Mouse (Mus musculus) 3134 (cell line): ENCODE data around the gene Adamts17.

Experiments
- DNase-seq: peaks from one replicate; pipeline ENCODE4 v3.0.0-alpha.2; 2011; ENCODE audit warnings: low spot score; ENCODE audit not compliant: insufficient read length; ENCODE audit errors: extremely low read depth

Gene Adamts17

DNA sequence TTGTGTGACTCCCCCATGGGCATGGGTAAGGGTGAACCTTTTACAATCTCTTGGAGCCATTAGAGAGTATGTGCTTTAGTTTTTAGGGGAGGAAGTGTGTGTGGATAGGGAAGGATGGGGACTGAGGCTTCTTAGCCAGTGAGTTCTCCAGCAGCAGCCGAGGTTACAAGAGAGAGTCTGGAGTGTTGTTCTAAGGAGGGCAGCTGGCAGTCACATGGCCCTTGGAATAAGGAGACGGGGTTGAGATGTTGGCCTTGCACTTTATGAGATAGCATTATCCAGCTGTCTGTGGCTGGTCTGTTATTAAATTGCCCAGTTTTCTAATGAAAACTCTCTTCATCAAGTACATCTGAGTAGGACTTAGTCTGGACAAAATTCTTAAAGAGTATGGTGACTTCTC, 4.3 kb downstream of the Adamts17 start:
- no peak for DNase-seq

DNA sequence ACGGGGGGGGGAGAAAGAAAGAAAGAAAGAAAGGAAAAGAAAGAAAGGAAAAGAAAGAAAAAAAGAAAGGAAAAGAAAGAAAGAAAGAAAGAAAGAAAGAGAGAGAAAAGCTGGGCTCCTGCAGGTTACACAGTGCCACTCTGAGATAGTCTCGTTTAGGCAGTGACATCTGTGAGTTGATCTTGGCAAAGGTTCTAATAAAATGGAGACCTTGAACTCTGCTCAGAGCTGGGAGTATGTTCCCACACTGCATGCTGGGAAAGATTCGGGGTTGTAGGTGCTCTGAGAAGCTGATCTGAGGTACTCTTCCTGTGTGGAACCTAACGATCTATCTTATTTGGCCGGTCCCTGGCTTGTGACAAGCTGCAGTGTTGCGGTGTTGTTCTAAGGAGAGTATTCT, 7.0 kb downstream of the Adamts17 start:
- DNase-seq, result no peak

DNA sequence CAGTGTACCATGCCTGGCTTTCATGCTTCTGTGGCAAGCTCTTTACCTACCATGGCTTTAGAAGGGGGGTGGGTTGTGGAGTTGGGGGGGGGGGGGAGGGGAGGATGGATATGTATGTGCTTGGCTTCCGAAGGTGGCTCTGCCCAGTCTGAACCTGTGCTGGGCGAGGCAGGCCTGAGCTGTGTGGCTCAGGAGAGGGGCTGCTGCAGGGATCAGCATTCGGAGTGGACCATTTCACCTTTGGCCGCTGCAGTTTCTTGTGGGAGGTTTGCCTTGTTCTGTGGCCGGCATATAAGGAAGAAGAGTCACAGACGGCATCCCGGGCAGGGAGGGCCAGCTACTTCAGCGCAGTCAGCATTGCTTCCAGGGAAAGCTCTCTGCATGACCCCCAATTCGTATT, 7.8 kb downstream of the Adamts17 start:
- DNase-seq, result no peak

DNA sequence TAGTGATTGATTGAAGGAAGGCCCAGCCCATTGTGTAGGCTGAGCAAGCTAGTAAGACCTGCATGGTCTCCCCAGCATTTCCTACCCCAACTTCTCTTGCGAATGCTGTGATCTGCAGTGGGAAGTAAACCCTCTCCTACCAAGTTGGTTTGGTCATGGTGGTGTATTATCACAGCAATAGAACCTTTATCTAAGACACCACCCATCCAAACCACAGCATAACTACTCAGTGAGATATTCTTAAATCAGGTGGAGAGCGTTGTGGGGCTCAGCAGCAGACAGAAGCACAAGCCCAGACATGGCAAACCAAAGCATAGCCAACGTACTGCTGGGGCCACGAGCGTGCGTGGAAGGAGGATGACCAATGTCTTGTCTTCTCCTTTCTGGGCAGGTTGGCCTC, 9.8 kb downstream of the Adamts17 start:
- DNase-seq, result no peak

DNA sequence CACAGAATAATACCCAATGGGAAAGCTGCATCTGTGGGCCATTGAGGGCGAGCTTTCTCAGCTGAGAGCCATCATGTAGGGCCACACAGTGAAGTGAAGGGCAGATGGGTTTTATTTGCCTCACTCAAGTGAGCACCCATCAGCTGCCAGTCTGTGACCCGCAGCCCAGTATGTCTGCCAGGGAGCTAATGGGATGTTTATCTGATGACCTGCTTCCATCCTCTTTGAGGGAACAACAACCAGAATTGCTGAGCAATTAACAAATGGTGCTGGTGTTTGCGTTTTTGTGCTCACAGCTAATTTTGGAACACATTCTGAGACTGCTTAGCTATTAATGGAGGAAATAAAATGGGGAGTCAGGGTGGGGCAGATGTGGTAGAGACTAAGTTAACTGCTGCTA, 12.6 kb downstream of the Adamts17 start:
- no peak for DNase-seq

DNA sequence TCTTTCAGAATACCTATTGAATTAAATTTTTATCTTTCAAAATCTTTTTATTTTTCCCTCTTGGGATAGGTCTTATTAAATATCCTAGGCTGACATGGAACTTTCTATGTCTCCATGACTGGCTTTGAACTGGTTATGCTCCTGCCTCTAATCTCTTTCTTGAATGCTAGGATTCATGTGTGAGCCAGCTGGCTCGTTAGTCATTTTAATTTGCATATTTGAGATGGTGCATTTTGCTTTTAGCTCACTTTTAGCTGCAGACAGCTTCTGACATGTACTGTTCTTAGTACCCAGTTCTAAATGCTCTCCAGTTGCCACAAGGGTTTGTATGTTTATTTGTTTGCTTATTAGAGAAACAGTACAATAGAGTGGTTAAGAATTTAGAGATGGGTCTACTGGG, 18.1 kb downstream of the Adamts17 start:
- DNase-seq, result no peak

DNA sequence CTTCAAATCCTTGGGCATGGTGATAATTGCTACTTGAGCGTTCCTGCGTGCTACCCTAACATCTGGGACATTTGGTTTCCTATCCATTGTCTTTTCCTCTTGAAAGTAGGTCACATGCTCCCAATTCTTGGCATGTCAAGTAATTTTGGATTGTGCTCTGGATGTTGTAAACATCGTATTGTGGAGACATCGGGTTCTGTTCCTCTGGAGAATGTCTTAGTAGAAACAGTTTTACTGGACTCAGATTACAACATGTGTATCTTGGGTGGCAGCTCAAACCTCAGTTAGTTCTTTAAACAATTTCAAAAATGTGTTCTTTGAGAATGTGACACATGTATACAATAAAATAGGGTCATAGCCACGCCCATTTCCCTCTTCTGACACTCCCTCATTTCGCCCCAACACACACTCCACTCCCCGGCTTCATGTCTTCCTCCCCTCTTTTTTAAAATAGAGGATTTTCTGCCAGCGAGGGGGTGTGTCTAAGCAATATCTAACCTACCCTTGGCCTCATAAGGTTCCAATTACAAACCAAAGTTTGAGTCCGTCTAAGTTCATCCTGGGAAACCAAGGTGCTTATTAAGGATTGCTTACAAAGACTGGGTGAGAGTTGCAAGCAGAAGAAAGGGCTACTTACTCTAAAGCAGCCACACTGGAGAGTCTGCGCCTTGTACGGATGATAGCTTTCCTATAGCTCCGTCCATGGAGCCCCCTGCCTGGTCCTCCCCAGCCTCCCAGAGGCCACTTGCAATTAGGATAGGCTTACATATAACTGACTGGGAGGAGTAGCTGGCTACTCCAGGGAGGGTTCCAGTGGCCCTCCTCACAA, 18.9 kb downstream of the Adamts17 start:
- DNase-seq, result no peak

DNA sequence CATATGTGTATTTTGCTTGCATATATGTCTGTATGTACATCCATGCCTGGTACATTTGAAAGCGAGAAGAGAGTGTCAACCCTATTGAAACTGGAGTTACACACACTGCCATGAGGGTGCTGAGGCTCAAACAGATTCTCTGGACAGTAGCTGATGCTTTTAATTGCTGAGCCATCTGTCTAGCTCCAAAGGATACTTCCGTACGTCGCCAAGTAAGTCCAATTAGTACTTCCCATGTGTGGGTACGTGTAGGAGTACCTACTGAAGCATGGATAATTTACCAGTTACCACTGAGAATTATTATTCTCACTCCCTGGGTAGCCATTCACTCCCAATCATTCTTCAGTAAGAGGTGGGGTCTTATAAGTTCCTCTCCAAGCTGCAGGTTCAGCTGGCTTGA, 19.7 kb downstream of the Adamts17 start:
- no peak for DNase-seq

DNA sequence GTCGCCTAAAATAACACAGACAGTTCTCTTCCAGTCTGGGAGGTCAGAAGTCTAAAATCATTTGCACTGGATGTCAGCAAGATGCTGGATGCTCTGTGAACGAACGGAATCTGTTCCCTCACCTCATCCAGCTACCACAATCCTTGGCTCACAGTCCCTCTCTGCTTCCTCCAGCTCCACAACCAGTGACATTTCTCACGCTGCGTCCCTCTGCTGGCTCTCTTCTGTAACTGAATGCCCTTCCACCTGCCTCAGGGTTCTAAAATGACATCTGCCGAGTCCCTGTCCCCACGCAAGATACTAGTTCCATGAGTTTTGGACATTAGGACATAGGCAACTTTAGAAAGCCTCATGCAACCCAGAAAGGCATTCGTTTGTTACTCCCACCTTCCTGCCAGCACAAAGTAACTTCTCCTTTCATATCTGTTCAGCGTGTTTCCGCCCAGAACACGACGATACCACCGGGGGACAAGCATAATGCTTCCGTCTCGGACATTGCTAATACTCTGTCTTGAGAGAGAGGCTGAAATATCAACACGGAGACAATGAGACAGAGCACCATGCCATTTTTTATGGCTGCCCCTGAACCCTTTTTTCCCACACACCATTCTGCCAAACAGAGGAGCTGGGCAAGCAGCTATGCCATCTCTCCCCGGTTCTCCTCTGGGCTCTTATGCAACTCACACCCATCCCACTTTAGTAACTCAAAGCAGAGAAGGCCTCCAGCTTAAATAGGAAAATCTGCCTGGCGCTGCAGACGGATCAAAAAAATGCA, 27.6 kb downstream of the Adamts17 start:
- DNase-seq, result no peak

DNA sequence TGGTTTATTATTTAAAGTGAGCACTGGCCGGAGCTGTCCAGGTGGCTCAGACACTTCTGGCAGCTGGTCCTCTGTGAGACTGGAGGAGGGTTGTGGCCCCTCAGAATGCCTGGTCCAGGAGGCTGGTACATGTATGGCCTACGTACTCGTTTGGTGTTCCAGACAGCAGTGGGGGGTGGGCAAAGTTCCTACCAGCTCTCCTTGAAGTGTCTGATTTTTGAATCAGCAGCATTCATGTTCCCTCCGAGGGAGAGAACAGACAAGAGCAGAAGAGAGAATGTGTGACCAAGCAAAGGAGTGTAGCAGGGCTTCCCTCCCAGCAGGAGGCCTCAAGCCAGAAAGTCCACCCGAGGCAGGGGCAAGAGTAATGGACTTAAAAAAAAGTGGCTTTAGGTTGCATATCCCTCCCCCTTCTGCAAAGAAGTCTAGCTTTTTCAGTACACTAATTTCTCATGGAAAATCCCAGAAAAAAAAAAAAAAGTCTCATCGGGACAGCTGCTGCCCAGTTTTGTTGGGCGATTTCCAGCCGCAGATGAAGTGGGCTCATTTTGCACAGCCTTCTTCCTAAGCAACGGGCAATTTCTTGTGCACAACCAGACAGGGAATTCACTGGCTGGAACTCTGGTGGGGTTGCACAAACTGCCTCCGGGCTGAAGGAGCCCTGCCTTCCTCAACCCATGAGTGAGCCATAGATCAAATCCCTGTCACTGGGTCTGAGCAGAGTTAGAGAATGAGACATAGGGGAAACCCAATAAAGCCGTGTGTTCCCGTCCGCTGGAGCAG, 28.4 kb downstream of the Adamts17 start:
- no peak for DNase-seq

DNA sequence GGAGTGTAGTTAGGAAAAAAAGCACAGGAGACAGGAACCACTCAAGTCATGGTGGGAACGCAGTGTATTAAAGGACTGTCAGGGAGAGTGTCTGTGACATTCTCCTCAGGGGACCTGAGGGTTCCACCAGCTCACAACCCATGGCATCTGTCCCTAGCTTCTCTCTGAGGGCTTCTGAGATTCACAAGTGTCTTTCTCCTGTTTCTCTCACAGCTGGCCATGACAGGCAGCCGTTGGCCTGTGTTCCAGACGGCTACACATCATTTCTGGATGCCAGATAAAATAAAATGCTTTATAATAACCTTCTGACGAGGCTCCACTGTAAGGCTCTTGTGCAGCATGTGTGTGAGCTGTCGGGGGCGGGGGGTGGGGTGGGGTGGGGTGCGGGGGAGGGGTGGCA, 32.0 kb downstream of the Adamts17 start:
- no peak for DNase-seq

DNA sequence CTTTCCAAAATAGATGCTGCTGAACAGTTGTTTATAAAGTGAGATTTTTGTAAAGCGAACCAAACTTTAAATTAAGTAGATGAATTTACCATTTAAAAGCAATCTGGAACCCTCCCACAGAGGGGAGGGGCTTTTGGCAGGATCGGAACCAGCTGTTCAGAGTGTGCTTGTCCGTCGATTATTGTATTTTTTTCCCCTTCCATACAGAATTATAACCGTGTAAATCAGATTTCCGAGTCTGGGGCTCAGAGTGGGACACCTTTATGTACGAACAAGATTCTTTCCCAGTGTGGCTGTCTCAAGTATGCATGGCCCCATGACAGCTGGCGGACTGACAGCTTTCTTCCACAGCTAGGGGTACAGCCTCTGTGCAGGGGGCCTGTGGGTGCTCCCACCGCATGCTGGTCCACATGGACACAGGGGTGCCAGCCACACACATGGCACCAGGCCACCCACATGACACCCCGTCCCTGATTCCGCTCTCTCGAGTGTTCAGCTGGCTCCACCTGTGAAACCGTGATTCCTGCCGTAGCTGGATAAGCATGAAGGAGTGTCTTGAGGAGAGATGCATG, 32.5 kb downstream of the Adamts17 start:
- no peak for DNase-seq

DNA sequence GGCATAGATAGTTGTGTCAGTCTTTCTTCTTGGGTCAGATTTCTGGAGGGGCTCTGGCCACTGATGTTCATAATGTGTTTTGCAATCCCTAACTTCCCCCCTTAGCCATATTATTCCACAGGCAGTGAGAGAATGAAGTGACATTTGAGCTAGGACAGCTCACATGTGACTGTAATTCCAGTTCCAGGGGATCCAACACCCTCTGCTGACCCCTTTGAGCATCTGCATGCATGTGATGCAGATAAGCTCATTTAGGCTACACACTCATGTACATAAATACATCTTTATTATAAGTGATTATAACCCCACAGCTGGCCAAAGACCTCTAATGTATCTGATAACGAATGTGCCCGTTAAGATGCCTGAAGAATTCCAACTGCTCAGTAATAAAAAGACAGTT, 33.7 kb downstream of the Adamts17 start:
- DNase-seq, result no peak

DNA sequence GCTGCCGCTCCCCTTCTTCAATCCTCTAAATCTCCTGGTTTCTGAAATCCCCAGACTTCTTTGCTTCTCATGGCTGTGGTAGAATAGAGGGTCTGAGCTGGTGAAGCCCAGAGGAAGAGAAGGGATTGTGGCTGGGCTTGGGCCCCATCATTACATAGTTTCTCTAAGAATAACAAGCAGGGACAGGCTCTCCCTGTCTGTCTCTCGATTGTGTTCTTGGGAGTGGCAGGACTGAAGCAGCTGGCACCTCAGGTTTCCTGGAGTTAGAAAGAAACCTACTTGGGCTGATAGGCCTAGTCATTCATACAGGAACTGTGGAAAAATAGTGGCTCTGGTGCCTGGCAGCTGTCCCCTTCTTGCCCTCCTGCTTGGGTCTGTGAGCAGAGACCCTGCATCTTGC, 51.9 kb downstream of the Adamts17 start:
- no peak for DNase-seq

DNA sequence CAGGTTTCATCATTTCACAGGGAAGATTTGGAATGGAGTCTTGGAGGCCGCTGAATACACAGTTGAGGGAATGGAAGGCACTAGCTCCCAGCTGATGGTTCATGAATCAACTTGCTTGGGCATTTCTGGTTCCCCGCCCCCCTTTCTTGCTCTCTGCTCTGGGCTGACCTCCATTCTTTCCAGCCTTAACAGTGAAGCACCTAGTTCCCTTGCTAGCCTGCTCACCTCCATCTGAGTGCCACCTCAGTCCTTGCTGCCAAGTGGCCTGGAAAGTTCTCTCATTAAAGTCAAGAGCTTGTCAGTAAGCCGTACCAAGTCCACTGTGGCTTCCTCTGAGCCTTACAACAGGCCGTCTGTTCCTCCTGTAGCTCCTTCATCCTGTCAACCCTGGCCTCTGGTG, 52.6 kb downstream of the Adamts17 start:
- DNase-seq, result no peak

DNA sequence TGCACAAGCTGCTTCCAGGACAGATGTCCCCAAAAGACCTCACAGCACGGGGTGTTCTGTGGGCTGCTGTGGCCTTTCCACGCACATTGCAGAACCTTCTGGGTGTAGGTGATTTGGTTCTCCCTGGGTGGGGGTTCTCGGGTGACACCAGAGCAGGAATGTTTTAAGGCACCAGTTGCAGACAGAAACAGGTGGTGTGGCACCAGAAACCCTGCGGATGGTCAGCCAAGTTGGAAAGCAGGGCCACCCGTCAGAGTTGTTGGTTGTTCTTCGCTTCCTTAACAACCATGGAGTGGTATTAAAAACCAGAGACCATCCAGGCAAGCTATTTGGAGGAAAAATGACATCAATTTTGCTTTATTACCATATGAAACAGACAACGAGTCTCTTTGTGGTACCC, 62.8 kb downstream of the Adamts17 start:
- no peak for DNase-seq

DNA sequence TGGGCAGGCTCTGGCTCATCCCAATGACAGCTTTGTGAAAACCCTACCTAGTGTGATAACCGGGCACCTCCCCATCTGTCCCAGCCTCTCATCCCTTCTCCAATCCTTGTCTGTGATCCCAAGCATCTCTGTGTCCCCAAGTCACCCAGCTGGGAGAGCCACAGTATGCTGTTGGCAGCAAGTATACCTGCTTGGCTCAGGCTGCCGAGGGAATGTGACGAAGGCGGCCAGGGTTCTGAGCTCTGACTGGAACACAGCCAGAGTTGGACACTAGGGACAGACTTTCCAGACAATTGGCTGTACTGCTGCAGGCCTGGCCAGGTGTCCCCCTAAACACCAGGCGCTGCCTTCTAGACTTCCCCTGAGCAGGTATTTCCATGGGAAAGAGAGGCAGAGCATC, 63.5 kb downstream of the Adamts17 start:
- no peak for DNase-seq

DNA sequence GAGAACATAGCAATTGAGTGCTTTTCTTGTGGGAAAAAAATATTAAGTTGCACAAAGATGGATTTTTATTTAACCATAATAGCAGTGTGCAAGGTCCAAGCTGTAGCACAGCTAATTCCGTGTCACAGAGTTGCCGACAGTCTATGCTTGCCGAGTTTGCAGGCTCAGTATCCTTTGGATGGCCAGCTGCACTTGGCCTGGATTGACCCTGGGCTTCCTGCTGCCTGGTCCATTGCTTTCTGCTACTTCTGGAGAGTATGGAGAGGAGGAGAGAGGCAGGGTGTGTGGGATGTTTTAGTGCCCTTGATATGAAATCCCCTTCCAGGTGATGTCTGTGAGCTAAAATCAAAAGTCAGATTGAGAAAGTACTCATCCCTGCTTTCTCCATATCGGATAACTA, 66.4 kb downstream of the Adamts17 start:
- no peak for DNase-seq

DNA sequence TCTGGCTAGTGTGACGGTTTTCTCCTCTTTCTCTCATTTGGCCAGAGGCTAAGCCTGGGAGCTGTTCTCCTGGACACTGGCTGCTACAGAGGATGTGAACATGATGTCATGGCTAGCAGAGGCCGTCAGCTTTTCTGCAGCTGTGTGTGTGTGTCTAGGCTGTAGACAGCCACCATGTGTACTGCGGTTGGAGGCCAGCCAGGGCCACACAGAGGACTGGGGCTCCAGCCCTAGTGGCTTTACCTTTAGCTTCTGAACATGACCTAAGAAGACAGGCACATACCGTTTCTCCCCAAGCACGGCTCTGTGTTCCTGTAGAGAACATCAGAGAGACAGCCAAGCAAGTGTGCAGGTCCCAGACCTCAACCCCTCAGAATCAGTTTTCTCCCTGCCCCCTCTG, 73.3 kb downstream of the Adamts17 start:
- no peak for DNase-seq

DNA sequence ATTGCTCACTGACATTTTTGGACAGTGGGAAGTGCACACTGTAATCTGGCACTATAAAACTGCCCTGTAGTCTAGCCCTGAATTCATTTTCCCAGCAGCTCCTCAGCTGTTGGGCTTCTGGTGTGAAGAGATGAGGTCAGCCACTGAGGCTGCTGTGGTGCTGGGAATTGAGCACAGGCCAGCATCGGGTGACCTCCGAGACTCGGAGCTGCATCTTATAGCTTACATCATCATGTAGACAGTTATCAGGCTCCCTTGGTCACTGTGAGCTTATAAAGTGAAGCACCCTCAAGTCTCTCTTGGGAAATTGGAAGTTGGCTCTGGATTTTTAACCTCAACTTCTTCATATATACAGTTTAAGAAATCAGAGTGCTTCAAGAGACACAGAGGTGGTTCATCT, 84.1 kb downstream of the Adamts17 start:
- no peak for DNase-seq

DNA sequence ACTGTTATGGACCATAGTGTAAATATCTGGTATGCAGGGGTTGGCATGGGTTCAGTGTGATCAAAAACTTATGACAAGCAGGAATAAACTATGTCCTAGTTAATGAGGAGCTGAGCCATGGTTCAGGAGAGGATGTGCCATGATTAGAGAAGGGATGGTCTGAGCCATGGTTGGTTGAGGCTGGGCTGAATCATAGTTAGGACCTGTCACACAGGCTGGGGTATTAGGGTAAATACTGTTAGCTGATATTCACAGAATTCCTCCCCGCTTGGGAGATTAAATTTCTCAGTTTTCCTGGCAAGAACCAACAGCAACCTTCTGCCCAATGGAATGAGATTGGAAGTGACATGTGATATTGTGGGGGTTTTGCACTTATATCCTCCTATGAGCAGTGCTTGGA, 84.6 kb downstream of the Adamts17 start:
- DNase-seq, result no peak
